Mouse (Mus musculus): ENCODE measurements around the gene Ano4. TPM values are rescaled to one million over a fixed set of nuclear protein-coding genes. Genes with fewer than 3 reads are reported as not detected.

The Ano4 gene
- polyA plus RNA-seq, 1 experiment from 2014 or later: 7.9 TPM

GRCm38 (mm10) chr10:89154797-89155465, 189.6 kb downstream of the Ano4 start:
- no peak overlapping the region for H3K9ac ChIP-seq (ENCODE audit: low read depth, low read length)
- no peak overlapping the region for H3K4me3 ChIP-seq (ENCODE audit: low read depth, low read length)
- WGBS: 90% methylated on average over 2 of the region's 2 CpGs
- H3K4me2 ChIP-seq (ENCODE audit: low read length): no peak overlapping the region
- H3K9me3 ChIP-seq (replicated peaks; ENCODE audit: control insufficient read depth, low read length, poor library complexity, severe bottlenecking): no peaks in the 10 kb centered on the region
- ATAC-seq: no peak
- H3K4me1 ChIP-seq (ENCODE audit: control insufficient read depth, insufficient read depth, low read length): no peaks in the 10 kb centered on the region
- no peaks in the 10 kb centered on the region for H3K36me3 ChIP-seq (ENCODE audit: control insufficient read depth, insufficient read depth, low read length)
- no peak overlapping the region for H3K27ac ChIP-seq (ENCODE audit: low read length)
- H3K27me3 ChIP-seq (ENCODE audit: control insufficient read depth, insufficient read depth, low read depth, low read length): no peaks in the 10 kb centered on the region

- H3K9ac ChIP-seq (ENCODE audit: low read depth, low read length): no peak overlapping the region
- 90% methylated on average over 11 of the region's 11 CpGs for WGBS
- no peak overlapping the region for H3K4me3 ChIP-seq (ENCODE audit: low read depth, low read length)
- no peaks in the 10 kb centered on the region for H3K27me3 ChIP-seq (ENCODE audit: control insufficient read depth, insufficient read depth, low read depth, low read length)
- H3K9me3 ChIP-seq (replicated peaks; ENCODE audit: control insufficient read depth, low read length, poor library complexity, severe bottlenecking): no peaks in the 10 kb centered on the region
- no peak overlapping the region for H3K27ac ChIP-seq (ENCODE audit: low read length)
- no peaks in the 10 kb centered on the region for H3K4me1 ChIP-seq (ENCODE audit: control insufficient read depth, insufficient read depth, low read length)
- no peak for ATAC-seq
- no peak overlapping the region for H3K4me2 ChIP-seq (ENCODE audit: low read length)
- H3K36me3 ChIP-seq (ENCODE audit: control insufficient read depth, insufficient read depth, low read length): no peaks in the 10 kb centered on the region
Observed at GRCm38 (mm10) chr10:89149166-89149565, 195.4 kb downstream of the Ano4 start.

GRCm38 (mm10) chr10:89121391-89121790, 223.2 kb downstream of the Ano4 start:
- Histone ChIP-seq H3K4me1 (ENCODE audit: control insufficient read depth, insufficient read depth, low read length) (no peaks in the 10 kb centered on the region), H3K36me3 (ENCODE audit: control insufficient read depth, insufficient read depth, low read length) (no peaks in the 10 kb centered on the region), H3K4me2 (ENCODE audit: low read length) (no peak overlapping the region), H3K9ac (ENCODE audit: low read depth, low read length) (no peak overlapping the region), H3K27me3 (ENCODE audit: control insufficient read depth, insufficient read depth, low read depth, low read length) (no peaks in the 10 kb centered on the region), H3K4me3 (ENCODE audit: low read depth, low read length) (no peak overlapping the region), H3K27ac (ENCODE audit: low read length) (no peak overlapping the region), H3K9me3 (replicated peaks; ENCODE audit: control insufficient read depth, low read length, poor library complexity, severe bottlenecking) (no peaks in the 10 kb centered on the region)
- ATAC-seq: no peak
- WGBS: 58% methylated on average over 6 of the region's 6 CpGs

- Histone ChIP-seq H3K27me3 (ENCODE audit: control insufficient read depth, insufficient read depth, low read depth, low read length) (no peaks in the 10 kb centered on the region), H3K27ac (ENCODE audit: low read length) (no peak overlapping the region), H3K4me1 (ENCODE audit: control insufficient read depth, insufficient read depth, low read length) (no peaks in the 10 kb centered on the region), H3K36me3 (ENCODE audit: control insufficient read depth, insufficient read depth, low read length) (no peaks in the 10 kb centered on the region), H3K9ac (ENCODE audit: low read depth, low read length) (no peak overlapping the region), H3K9me3 (replicated peaks; ENCODE audit: control insufficient read depth, low read length, poor library complexity, severe bottlenecking) (no peaks in the 10 kb centered on the region), H3K4me3 (ENCODE audit: low read depth, low read length) (no peak overlapping the region), H3K4me2 (ENCODE audit: low read length) (no peak overlapping the region)
- 86% methylated on average over 6 of the region's 6 CpGs for WGBS
- no peak for ATAC-seq
Observed at GRCm38 (mm10) chr10:89114381-89114780, 230.2 kb downstream of the Ano4 start.

- 0 out of 2 replicates have a peak overlapping the region, but pooled peaks have one; percentile 24 for H3K27ac ChIP-seq (ENCODE audit: low read length)
Observed at GRCm38 (mm10) chr10:89111466-89111865, 233.1 kb downstream of the Ano4 start.

GRCm38 (mm10) chr10:89110917-89111316, 233.6 kb downstream of the Ano4 start:
- H3K27ac ChIP-seq (ENCODE audit: low read length): no peak overlapping the region
- no peak for ATAC-seq
- 55% methylated on average over 1 of the region's 1 CpGs for WGBS
- H3K4me2 ChIP-seq (ENCODE audit: low read length): no peak overlapping the region
- no peaks in the 10 kb centered on the region for H3K27me3 ChIP-seq (ENCODE audit: control insufficient read depth, insufficient read depth, low read depth, low read length)
- H3K9me3 ChIP-seq (replicated peaks; ENCODE audit: control insufficient read depth, low read length, poor library complexity, severe bottlenecking): no peaks in the 10 kb centered on the region
- no peak overlapping the region for H3K9ac ChIP-seq (ENCODE audit: low read depth, low read length)
- no peaks in the 10 kb centered on the region for H3K4me1 ChIP-seq (ENCODE audit: control insufficient read depth, insufficient read depth, low read length)
- no peak overlapping the region for H3K4me3 ChIP-seq (ENCODE audit: low read depth, low read length)
- H3K36me3 ChIP-seq (ENCODE audit: control insufficient read depth, insufficient read depth, low read length): no peaks in the 10 kb centered on the region

More at GRCm38 (mm10) chr10:89111466-89111865, 233.1 kb downstream of the Ano4 start:
- 71% methylated on average over 2 of the region's 2 CpGs for WGBS
- H3K4me2 ChIP-seq (ENCODE audit: low read length): no peak overlapping the region
- no peaks in the 10 kb centered on the region for H3K27me3 ChIP-seq (ENCODE audit: control insufficient read depth, insufficient read depth, low read depth, low read length)
- no peaks in the 10 kb centered on the region for H3K9me3 ChIP-seq (replicated peaks; ENCODE audit: control insufficient read depth, low read length, poor library complexity, severe bottlenecking)
- H3K9ac ChIP-seq (ENCODE audit: low read depth, low read length): no peak overlapping the region
- no peak for ATAC-seq
- H3K4me1 ChIP-seq (ENCODE audit: control insufficient read depth, insufficient read depth, low read length): no peaks in the 10 kb centered on the region
- no peaks in the 10 kb centered on the region for H3K36me3 ChIP-seq (ENCODE audit: control insufficient read depth, insufficient read depth, low read length)
- no peak overlapping the region for H3K4me3 ChIP-seq (ENCODE audit: low read depth, low read length)

GRCm38 (mm10) chr10:89103594-89103993, 241.0 kb downstream of the Ano4 start:
- H3K4me3 ChIP-seq (ENCODE audit: low read depth, low read length): no peak overlapping the region
- no peak overlapping the region for H3K27ac ChIP-seq (ENCODE audit: low read length)
- no peaks in the 10 kb centered on the region for H3K36me3 ChIP-seq (ENCODE audit: control insufficient read depth, insufficient read depth, low read length)
- no peaks in the 10 kb centered on the region for H3K27me3 ChIP-seq (ENCODE audit: control insufficient read depth, insufficient read depth, low read depth, low read length)
- H3K4me1 ChIP-seq (ENCODE audit: control insufficient read depth, insufficient read depth, low read length): no peaks in the 10 kb centered on the region
- no peaks in the 10 kb centered on the region for H3K9me3 ChIP-seq (replicated peaks; ENCODE audit: control insufficient read depth, low read length, poor library complexity, severe bottlenecking)
- H3K9ac ChIP-seq (ENCODE audit: low read depth, low read length): no peak overlapping the region
- WGBS: 81% methylated on average over 2 of the region's 2 CpGs
- H3K4me2 ChIP-seq (ENCODE audit: low read length): no peak overlapping the region
- no peak for ATAC-seq

GRCm38 (mm10) chr10:89102025-89102424, 242.5 kb downstream of the Ano4 start:
- Histone ChIP-seq H3K4me3 (ENCODE audit: low read depth, low read length) (no peak overlapping the region), H3K9ac (ENCODE audit: low read depth, low read length) (no peak overlapping the region), H3K9me3 (replicated peaks; ENCODE audit: control insufficient read depth, low read length, poor library complexity, severe bottlenecking) (no peaks in the 10 kb centered on the region), H3K4me1 (ENCODE audit: control insufficient read depth, insufficient read depth, low read length) (no peaks in the 10 kb centered on the region), H3K27ac (ENCODE audit: low read length) (no peak overlapping the region), H3K4me2 (ENCODE audit: low read length) (no peak overlapping the region), H3K36me3 (ENCODE audit: control insufficient read depth, insufficient read depth, low read length) (no peaks in the 10 kb centered on the region), H3K27me3 (ENCODE audit: control insufficient read depth, insufficient read depth, low read depth, low read length) (no peaks in the 10 kb centered on the region)
- peak; percentile 54; the same call in 1 of the 2 replicates for ATAC-seq
- 61% methylated on average over 7 of the region's 7 CpGs for WGBS

GRCm38 (mm10) chr10:89098183-89098582, 246.4 kb downstream of the Ano4 start:
- WGBS: 81% methylated on average over 4 of the region's 4 CpGs
- H3K4me1 ChIP-seq (ENCODE audit: control insufficient read depth, insufficient read depth, low read length): no peaks in the 10 kb centered on the region
- H3K27ac ChIP-seq (ENCODE audit: low read length): no peak overlapping the region
- ATAC-seq: no peak
- H3K27me3 ChIP-seq (ENCODE audit: control insufficient read depth, insufficient read depth, low read depth, low read length): no peaks in the 10 kb centered on the region
- no peaks in the 10 kb centered on the region for H3K9me3 ChIP-seq (replicated peaks; ENCODE audit: control insufficient read depth, low read length, poor library complexity, severe bottlenecking)
- H3K9ac ChIP-seq (ENCODE audit: low read depth, low read length): no peak overlapping the region
- no peak overlapping the region for H3K4me3 ChIP-seq (ENCODE audit: low read depth, low read length)
- no peaks in the 10 kb centered on the region for H3K36me3 ChIP-seq (ENCODE audit: control insufficient read depth, insufficient read depth, low read length)
- H3K4me2 ChIP-seq (ENCODE audit: low read length): no peak overlapping the region

All from midbrain, embryonic 16.5 days (tissue).